Mouse (Mus musculus): ENCODE measurements around the gene Gm20388. TPM values are rescaled to one million over a fixed set of nuclear protein-coding genes. Genes with fewer than 3 reads are reported as not detected.
"Not testable (repeated sequence)": the region's sequence is repeated elsewhere in the genome, so short reads cannot be mapped to it uniquely, and the experiment has no call there.

Gm20388 gene
- total RNA-seq, 2 experiments from 2014 or later, result 10.3 to 10.6 TPM

DNA sequence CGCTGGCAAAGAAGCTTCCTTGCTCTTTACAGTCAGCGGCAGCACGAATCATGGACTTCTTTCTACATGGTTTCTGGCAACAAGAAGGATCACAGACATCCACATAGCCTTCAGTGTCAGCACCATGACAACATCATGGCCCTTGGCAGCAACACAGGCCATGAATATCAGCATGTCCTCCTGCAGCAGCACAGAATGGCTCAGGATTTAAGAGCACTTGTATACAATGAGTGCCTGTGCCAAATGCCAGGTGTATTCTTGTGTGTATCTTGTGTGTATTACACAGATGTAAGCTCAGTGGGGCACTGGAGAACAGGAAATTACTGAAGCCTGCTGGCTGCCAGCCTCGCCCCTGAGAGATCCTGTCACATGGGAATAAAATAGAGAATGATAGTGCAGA is 4263.0 kb downstream of the Gm20388 start:
- no peak for DNase-seq (ENCODE audit: low spot score in 2 of 2)

DNA sequence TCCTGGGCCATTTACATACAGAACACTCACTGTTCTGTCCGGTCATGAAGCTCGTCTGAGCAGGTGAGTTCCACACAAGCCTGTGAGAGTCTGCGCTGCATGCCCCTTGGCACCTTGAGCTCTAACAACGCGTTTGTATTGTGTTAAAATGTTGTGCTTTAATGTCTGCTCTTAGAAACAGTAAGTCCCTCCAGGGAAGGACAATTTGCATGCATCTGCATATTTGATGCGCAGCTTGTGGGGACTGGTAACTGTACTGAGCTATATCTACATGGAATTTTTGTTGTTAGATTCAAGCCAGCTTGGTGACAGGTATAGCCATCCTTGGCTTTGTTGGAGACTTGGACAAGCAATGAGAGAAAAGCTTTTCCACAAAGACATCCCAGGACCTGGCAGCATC is 4265.5 kb downstream of the Gm20388 start:
- no peak for DNase-seq (ENCODE audit: low spot score in 2 of 2)
- intact Hi-C loops (cut with DNase I), result no loop called here

More for the DNA sequence above, 4263.0 kb downstream of the Gm20388 start:
- intact Hi-C loops (cut with DNase I), result no loop called here

DNA sequence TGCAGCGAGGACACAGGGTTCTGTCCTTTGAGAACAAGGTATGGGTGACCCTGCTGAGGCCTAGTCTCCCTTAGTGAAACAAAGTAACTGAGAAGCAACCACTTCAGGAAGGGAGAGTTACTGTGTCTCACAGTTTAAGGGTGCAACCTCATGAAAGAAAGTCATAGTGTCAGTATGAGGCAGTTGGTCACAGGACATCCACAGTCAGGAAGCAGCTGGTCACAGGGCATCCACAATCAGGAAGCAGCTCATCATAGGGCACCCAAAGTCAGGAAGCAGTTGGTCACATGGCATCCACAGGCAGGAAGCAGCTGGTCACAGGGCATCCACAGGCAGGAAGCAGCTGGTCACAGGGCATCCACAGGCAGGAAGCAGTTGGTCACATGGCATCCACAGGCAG is 4266.5 kb downstream of the Gm20388 start:
- DNase-seq (ENCODE audit: low spot score in 2 of 2); intact Hi-C loops (cut with DNase I): not testable (repeated sequence)

DNA sequence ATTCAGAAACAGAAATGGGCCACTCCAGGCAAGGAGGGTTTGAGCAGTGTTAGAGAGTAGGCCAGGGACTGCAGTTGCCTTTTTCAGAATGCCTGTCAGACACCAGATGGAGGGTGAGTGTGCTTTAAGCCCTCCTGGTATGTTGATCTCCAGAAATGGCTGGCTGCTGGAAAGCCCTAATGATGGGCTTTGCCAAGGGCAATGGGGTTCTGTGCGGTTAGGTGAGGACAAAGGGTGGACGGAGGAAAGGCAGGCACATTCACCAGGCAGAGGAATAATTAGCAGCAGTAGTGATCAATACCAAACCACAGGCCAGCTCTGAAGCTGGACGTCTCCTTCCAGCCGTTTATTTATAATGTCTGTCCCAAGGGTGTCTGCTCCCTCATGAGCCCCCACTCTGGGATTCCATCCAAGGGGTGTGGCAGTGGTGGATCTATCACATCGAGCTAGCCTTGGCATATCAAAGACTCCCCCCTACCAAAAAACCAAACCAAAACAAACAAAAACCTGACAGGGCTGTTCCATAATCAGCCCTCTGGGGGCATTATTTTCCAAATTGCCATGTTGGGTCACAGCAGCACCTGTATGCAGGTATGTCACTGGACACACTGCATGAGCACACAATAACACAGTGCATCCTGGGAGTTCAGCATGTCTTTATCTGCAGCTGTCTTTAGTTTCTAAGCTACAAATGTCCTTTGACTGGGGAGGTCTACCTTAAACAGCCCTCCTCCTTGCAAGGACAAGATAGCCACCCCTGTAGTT is 4270.2 kb downstream of the Gm20388 start:
- intact Hi-C loops (cut with DNase I), result loop anchor here (5.0 kb wide), 1 partner anchor 104 kb away; no protein-coding TSS in a partner anchor

DNA sequence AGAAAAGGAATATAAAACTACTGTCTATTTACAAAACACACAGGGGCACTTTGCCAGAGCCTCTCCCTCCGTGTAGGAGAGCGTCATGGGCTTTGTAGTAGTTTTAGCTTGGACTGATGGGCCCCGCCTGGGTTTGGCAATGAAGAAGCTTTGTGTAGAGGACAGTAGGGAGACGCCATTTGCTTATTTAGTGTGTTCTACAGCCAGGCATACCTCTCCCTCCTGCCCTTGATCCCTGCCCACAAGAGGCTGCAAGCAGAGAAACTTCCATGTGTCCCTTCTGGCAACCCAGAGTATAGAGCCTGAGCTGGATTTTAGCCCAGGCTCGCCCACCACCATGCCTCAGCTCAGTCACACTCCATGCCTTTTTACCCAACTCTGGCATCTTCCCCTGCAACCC is 4271.1 kb downstream of the Gm20388 start:
- intact Hi-C loops (cut with DNase I), result loop anchor here (5.0 kb wide), 1 partner anchor 104 kb away; no protein-coding TSS in a partner anchor

More for the DNA sequence above, 4270.2 kb downstream of the Gm20388 start:
- no peak for DNase-seq (ENCODE audit: low spot score in 2 of 2)

DNA sequence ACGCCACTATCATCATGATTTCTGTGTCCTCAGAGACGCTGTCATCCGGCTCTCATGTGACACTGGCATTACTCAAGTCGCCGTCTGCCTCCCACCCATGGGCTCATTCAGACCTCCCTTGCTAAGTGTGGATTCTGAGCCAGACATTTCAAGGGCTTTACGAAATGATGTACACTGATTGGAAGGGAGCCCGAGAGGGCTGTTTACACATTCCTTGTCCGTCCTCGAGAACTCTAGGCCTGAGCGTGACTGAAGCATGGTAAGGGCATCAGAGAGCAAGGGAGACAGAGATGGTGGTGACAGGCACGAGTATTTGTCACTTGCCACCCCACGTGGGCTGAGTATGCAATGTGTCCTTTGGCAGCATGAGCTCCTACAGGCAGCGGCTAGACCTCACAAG is 4271.6 kb downstream of the Gm20388 start:
- DNase-seq (ENCODE audit: low spot score in 2 of 2), result peak; percentile 54 to 56
- intact Hi-C loops (cut with DNase I), result loop anchor here (5.0 kb wide), 1 partner anchor 105 kb away; no protein-coding TSS in a partner anchor

More for the DNA sequence above, 4271.1 kb downstream of the Gm20388 start:
- peak in 1 of 2 experiments; percentile 10 for DNase-seq (ENCODE audit: low spot score in 2 of 2)

DNA sequence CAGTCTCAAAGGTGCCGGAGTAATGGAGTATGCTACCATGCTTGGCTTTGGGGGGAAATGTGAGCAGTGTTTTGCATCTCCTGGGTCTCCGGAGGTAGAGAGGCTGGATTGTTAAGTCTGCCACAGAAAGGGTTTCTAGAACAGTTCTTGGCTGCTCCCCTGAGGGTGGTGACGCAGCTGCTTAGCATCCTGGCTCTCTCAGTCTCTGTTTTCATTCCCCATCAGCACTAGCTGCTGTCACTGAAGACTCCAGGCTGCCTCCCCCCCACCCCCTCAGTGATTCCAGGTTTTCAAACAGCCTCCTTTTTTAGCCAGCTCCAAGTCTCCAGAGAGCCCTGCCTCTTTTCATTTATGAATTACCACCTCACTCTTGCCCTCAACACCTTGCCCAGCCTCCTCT is 4273.4 kb downstream of the Gm20388 start:
- intact Hi-C loops (cut with DNase I), result loop anchor here (5.0 kb wide), 1 partner anchor 107 kb away; no protein-coding TSS in a partner anchor
- DNase-seq (ENCODE audit: low spot score in 2 of 2), result peak; percentile 38 to 41

DNA sequence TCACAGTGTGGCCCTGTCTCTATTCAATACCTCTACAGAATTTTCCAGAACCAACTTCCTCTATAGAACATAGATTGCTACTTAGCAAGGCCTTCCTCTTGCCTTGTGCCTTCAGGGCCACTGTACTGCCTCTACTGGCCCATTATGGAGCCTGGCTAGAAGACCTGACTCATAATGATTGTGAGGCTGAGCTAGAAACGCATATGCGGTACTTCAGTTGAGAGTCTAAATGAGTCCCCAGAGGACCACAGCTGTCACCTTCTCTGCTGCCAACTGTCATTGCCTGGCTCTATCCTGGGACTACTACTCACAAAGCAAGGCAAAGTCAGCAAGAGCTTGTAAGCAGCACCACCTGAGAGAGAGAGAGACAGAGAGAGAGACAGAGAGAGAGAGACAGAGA is 4273.9 kb downstream of the Gm20388 start:
- intact Hi-C loops (cut with DNase I), result loop anchor here (5.0 kb wide), 1 partner anchor 107 kb away; no protein-coding TSS in a partner anchor

DNA sequence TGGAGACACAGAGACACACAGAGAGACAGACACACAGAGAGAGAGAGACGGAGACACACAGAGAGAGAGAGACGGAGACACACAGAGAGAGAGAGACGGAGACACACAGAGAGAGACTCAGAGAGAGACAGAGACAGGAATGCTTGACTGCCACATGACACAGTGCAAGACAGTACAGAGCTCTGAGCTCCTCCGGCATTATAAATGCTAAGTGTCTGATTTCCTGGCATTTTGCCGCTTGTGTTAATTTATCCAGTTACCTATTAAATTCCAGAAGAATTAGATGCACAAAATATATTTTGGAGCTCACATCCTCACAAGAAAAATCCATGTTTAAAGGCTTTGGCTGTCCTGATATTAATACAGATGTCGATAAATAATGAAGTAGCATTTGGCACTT is 4274.4 kb downstream of the Gm20388 start:
- no peak for DNase-seq (ENCODE audit: low spot score in 2 of 2)

More for the DNA sequence above, 4273.9 kb downstream of the Gm20388 start:
- DNase-seq (ENCODE audit: low spot score in 2 of 2), result no peak

DNA sequence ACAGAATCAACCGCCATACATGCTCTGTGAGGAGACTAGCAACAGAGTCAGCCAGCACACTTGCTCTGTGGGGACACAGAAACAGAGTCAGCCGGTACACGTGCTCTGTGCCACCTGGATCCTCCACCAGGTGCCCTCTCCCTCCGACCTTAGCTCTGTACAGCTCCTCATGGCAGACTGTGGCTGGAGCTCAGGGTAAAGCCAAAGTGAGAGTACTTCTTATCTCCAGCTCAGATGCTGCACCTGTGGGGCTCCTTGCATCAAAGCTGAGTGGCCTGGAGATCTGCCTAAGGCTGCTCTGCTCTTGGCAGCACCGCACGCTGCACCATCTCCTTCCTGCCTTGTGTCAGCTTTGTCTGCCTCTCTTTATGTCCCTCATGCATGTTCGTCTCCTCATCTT is 4279.7 kb downstream of the Gm20388 start:
- intact Hi-C loops (cut with DNase I), result no loop called here
- no peak for DNase-seq (ENCODE audit: low spot score in 2 of 2)

More for the DNA sequence above, 4274.4 kb downstream of the Gm20388 start:
- intact Hi-C loops (cut with DNase I), result no loop called here

DNA sequence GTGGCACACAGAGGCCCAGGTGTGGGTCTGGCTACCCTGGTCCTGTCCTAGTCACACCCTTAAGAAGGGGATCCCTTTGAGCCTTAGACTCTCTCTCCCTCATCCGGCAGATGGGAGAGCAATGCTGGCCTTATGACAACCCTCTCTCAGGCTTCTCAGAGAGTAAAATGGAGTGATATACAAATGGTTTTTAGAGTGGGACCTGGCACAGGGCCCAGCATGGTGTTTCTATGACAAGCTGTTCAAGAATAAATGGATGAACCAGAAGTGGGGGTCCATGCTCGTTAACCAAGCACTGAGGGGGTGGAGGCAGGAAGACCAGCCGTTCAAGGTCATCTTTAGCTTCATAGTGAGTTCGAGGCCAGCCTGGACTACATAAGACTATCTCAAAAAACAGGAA is 4281.6 kb downstream of the Gm20388 start:
- DNase-seq (ENCODE audit: low spot score in 2 of 2), result no peak
- intact Hi-C loops (cut with DNase I), result no loop called here

DNA sequence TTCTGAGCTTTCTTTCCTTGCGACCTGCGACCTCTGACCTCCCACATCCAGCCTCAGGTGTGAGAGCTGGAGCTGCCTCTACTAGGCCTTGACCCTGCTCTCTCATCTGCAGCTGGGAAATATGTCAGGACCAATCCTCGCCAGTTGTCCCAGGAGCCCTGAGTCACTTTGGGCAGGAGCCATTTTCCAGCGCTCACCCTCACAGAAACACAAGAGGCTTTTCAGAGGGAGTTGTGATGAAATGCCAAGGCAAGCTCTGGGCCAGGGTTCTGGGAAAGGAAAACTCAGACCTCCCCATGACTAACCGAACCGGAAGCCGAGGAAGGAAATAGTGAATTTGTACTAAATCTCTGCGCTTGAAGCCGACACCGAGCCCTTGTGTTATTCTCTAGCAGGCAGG is 4282.3 kb downstream of the Gm20388 start:
- peak in 1 of 2 experiments; percentile 33 for DNase-seq (ENCODE audit: low spot score in 2 of 2)

DNA sequence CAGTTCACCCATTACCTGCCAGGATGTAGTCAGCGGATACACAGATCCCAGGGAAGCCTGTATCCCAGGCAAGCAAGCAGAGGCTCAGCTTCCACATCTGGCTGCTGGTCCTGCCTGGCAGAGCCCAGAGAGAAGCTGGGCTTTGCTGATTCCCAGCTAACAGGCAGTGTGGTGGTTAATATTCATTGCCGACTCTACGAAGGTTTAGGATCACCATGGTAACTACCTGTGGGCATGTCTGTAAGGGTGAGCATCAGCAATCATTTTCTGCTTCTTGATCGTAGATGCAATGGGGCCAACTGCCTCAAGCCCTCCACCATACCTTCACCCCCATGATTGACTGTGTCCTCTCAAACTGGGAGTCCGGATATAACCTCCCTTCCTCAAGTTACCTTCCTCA is 4283.4 kb downstream of the Gm20388 start:
- DNase-seq (ENCODE audit: low spot score in 2 of 2), result no peak

More for the DNA sequence above, 4282.3 kb downstream of the Gm20388 start:
- intact Hi-C loops (cut with DNase I), result no loop called here

DNA sequence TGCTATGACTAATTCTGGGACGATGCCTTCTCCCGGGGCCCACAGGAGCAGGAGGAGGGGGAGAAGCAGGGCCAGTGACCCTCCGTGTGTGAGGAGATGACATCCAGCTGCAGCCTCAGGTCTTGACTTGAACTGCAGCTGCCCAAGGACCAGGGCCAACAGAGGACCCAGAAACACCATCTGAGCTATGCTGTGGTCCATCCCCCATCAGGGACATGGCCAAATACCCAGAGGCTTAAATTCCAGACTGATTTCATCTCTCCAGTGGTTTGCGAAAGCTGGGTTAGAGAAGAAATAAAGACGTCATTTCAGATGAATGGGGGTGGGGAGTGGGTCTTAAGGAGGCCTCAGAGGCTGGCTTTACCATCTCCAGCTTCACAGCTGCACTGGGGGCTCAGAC is 4285.6 kb downstream of the Gm20388 start:
- DNase-seq (ENCODE audit: low spot score in 2 of 2), result no peak
- intact Hi-C loops (cut with DNase I), result no loop called here

More for the DNA sequence above, 4283.4 kb downstream of the Gm20388 start:
- intact Hi-C loops (cut with DNase I), result no loop called here

DNA sequence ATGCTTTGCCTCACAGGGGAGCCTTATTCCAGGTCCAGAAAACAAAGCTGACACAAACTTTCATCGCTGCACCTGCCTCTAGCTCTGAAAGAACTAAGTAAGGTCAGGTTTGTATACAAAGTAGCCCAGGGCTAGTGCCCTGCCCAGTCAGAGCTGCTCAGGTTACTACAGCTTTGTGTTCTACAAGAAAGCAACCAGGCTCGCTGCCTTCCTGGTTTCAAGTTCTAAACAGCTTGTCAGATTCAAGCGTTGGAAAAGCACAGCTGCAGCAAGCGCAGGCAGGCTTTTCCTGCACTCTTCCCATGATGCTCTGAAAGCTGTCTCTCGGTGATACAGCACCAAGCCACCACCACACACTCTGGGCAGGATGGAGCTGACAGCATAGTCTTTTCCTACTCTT is 4286.2 kb downstream of the Gm20388 start:
- intact Hi-C loops (cut with DNase I), result no loop called here
- DNase-seq (ENCODE audit: low spot score in 2 of 2), result no peak

DNA sequence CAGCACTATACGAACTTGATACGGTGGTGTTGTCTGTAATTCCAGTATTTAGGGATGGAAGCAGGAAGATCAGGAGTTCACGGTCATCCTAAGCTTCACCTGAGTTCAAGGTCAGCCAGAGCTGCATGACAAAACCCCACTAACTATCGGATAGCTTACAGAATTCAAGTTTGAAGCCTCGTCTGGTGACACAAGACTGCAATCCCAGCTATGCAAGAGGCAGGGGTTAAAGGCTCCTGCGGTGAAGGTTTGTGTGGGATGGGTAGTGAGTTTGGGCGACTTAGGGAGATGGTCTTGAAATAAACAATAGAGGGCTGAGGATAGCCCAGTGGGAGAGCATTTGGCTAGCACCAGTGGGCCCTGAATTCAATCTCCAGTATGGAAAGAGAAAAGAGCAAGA is 4287.6 kb downstream of the Gm20388 start:
- DNase-seq (ENCODE audit: low spot score in 2 of 2), result no peak
- intact Hi-C loops (cut with DNase I), result no loop called here

DNA sequence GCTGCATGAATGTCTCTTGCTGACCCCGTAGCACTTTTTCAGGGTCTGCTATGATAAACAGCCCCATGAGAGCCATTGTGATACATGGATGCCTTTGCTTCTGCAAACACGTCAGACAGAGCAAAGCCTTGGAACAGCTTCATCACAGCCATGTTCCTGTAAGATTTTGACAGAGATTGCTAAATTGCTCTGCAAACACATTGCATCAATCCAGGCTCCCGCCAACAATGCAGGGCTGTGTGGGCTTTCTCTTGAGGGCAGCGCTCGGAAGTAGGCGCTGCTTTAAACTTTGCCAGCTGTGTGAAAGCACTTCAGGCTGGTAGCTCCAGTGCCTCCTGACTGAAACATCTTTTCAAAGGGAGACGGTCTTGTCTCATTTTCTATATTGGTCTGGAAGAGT is 4289.8 kb downstream of the Gm20388 start:
- no peak for DNase-seq (ENCODE audit: low spot score in 2 of 2)
- intact Hi-C loops (cut with DNase I), result no loop called here

DNA sequence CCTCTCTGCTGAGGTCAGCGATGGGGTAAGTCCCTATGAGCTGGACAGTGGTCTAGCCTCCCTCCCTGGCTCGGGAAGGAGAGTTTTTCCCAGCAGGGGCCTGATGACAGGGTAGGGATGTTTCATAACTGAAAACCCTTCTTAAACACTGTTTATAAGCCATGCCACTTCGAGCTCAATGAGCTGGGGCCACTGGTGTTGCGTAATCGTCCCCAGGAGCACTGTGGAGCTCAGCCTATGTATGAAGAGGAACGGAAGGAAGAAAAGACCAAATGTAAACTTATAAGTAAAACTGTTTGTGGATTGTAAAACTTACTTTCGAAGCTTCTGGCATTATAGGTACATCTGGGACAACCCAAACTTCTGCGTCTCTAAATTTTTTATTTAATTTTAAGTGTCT is 4291.1 kb downstream of the Gm20388 start:
- no peak for DNase-seq (ENCODE audit: low spot score in 2 of 2)
- intact Hi-C loops (cut with DNase I), result no loop called here

DNA sequence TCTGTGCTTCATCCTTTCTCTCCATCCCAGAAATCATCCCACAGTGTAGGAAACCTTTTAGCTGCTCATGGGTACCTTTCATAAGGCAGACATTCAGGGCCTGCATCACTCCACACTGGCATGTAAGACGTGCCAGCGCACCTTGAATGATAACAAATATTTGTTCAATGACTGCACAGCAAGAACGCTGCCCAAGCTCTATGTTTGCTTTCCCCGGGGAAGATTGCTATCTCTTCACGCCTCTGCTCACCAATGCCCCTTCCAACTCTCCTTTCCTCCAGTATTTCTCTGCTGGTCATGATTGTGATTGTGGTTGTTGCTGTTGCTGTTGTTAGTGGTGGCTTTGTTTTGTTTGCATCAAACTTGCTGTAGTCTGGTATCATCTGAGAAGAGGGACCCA is 4292.3 kb downstream of the Gm20388 start:
- intact Hi-C loops (cut with DNase I), result no loop called here
- no peak for DNase-seq (ENCODE audit: low spot score in 2 of 2)

DNA sequence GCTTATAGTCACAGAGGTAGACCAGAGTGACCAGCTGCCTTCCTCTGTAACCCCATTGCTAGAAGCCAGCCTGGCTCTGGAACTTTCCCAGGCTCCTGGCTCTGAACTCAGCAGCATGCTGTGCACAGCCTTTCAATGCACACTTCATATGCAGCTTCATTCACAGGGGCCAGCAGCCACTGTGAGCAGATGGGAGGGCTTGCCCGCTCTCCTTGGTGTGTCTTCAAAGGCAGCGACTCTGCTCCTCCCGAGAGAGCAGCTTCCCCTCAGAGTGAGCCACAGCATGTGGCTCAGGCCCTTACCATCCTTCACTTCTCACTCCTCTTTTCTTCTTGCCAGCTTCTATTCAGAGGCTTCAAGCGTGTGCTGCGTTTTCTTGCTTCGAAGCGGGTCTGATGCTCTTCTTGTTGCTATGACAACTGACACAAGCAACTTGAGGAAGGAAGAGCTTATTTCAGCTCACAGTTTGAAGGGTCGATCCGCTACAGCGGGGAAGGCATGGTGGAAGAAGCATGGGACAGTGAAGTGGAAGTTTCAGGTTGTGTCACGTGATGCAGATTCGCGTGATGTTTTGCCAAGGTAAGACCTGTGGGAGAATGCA is 4293.5 kb downstream of the Gm20388 start:
- no peak for DNase-seq (ENCODE audit: low spot score in 2 of 2)
- intact Hi-C loops (cut with DNase I), result no loop called here

DNA sequence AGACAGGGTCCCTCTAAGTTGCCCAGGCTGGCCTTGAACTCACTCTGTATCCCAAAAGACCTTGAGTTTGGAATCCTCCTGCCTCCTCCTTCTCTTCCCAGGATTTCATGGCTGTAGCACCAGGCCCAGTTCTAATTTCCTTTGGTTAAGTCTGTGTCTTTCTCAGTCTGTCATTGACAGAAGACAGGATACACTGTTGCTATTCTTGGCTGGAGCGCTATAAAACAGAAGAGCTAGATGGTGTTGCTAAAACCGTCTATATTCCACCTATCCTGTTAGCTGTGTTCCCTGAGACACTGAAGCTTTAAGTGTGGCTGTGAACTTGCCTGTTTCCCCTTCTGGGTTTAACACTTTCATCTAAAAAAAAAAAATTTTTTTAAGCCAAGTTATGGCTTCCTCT is 4301.5 kb downstream of the Gm20388 start:
- no peak for DNase-seq (ENCODE audit: low spot score in 2 of 2)
- intact Hi-C loops (cut with DNase I), result no loop called here
